Comparison of ENCODE assay signal across 18 mouse cellular contexts in the genomic region with DNA sequence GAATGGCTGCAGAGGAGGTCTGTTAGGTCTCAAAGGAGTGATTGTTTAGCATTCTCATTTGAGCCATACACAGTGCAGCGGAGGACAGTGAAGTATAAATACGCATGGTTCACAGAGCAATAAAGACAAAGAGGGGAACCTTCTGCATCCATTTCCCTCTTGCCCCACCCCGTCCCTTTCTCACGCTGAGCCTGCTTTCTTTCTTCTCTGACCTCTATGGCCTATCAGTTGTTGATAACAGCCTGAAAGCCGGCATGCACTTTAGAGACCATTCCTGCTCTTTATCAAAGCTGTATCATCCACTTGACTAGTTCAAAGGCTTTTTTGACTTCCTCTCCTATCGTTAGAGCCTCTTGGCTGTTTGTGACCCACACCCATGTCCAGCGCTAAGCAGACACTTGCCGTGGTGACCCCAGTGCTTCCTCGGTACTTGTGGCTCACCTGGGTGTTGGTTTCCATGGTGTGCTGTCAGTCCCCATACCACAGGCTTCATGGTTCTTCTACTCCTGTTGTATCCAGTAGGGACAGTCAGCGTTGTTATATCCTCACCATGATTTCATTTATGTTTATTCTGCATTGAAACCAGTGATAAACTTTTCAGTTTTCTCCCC.
DNase-seq lines count a peak whose midpoint lies in the region; ATAC-seq and TF ChIP-seq lines count a peak whose summit lies in the region.
"Had no signal": no experiment of that assay in that cellular context is flagged by ENCODE, and none has a peak within 500 bp of the region (broad histone marks: within the 10 kb centered on the region; RNA-seq: fewer than 3 reads in every experiment).

No protein-coding gene starts in this region.

- TF ChIP-seq EP300 in stomach, postnatal 0 days (optimal IDR thresholded peaks at IDR 0.05) = no peak

- peaks cover 6 to 17% of the 10 kb centered on the region in 2 experiments for H3K4me1 ChIP-seq in heart, embryonic 14.5 days (ENCODE audit: control insufficient read depth in 2 of 2, insufficient read depth in 2 of 2, low read length in 2 of 2)
- H3K4me1 ChIP-seq in stomach, embryonic 15.5 days = no peaks in the 10 kb centered on the region
- H3K4me1 ChIP-seq in stomach, postnatal 0 days (replicated peaks; ENCODE audit: control insufficient read depth, insufficient read depth) = no peaks in the 10 kb centered on the region
- H3K4me1 ChIP-seq in intestine, embryonic 16.5 days (ENCODE audit: control insufficient read depth, insufficient read depth, low read length) = peaks cover 6% of the 10 kb centered on the region
- H3K4me1 ChIP-seq: limb, embryonic 12.5 days; liver, embryonic 12.5 days had no signal

- no peak for ATAC-seq in heart, embryonic 14.5 days (ENCODE audit: insufficient number of reproducible peaks, insufficient read depth, low FRiP score, low read depth)
- no peak for ATAC-seq in stomach, embryonic 15.5 days (ENCODE audit: insufficient read depth, low FRiP score, low read depth)
- no peak for ATAC-seq in stomach, postnatal 0 days (ENCODE audit: low FRiP score, low TSS enrichment)
- peak; percentile 87 for ATAC-seq in intestine, embryonic 16.5 days
- ATAC-seq: forebrain, embryonic 16.5 days; liver, embryonic 12.5 days had no signal

- H3K4me2 ChIP-seq in heart, embryonic 14.5 days (ENCODE audit: low read length) = peak overlapping the region; percentile 46
- H3K4me2 ChIP-seq in stomach, embryonic 15.5 days = no peak overlapping the region
- H3K4me2 ChIP-seq in stomach, postnatal 0 days (replicated peaks; ENCODE audit: low read depth) = no peak overlapping the region
- H3K4me2 ChIP-seq in intestine, embryonic 16.5 days (ENCODE audit: low read depth, low read length) = no peak overlapping the region; the same call in 1 of the 2 replicates
- H3K4me2 ChIP-seq: limb, embryonic 12.5 days; liver, embryonic 12.5 days; lung, embryonic 14.5 days had no signal

- no peak for TF ChIP-seq CTCF in stomach, postnatal 0 days (IDR thresholded peaks at IDR 0.05; ENCODE audit: low read depth)

- no peak overlapping the region for H3K9ac ChIP-seq in heart, embryonic 14.5 days (ENCODE audit: low read length)
- no peak overlapping the region for H3K9ac ChIP-seq in stomach, embryonic 15.5 days
- H3K9ac ChIP-seq in stomach, postnatal 0 days (ENCODE audit: low read length) = no peak overlapping the region
- H3K9ac ChIP-seq in intestine, embryonic 16.5 days (ENCODE audit: low read depth, low read length) = no peak overlapping the region
- H3K9ac ChIP-seq: limb, embryonic 12.5 days; liver, embryonic 12.5 days; lung, embryonic 14.5 days had no signal

- 9% methylated on average over 10 of the region's 10 CpGs for WGBS in heart, embryonic 14.5 days
- 26% methylated on average over 10 of the region's 10 CpGs for WGBS in stomach, embryonic 15.5 days
- WGBS in stomach, postnatal 0 days = 22% methylated on average over 10 of the region's 10 CpGs
- 11% methylated on average over 10 of the region's 10 CpGs for WGBS in intestine, embryonic 16.5 days

- DNase-seq in heart, adult 18-20 months = no peak
- DNase-seq in stomach, postnatal 0 days (ENCODE audit: low spot score) = no peak
- no peak for DNase-seq in frontal cortex, postnatal 14 days (ENCODE audit: low spot score in 2 of 2)
- no peak for DNase-seq in gastrocnemius, postnatal 10 days
- DNase-seq: adrenal gland, adult 8-10 months; cerebellum, adult 9-10 months; kidney, adult 9 months; kidney, postnatal 36 days; lung, embryonic 14.5 days; right cerebral cortex, postnatal 4 days; thymus, postnatal 25 days had no signal

- H3K27ac ChIP-seq in heart, embryonic 14.5 days (replicated peaks in 1 of 2; ENCODE audit: control insufficient read depth in 1 of 2, insufficient read depth in 1 of 2, low read depth in 2 of 2, low read length in 2 of 2) = no peak overlapping the region
- peak overlapping the region; percentile 45; the same call in 1 of the 2 replicates for H3K27ac ChIP-seq in stomach, embryonic 15.5 days
- no peak overlapping the region for H3K27ac ChIP-seq in stomach, postnatal 0 days (replicated peaks)
- H3K27ac ChIP-seq in intestine, embryonic 16.5 days (ENCODE audit: low read length) = no peak overlapping the region
- H3K27ac ChIP-seq: limb, embryonic 12.5 days; liver, embryonic 12.5 days; midbrain, embryonic 10.5 days had no signal

- no peaks in the 10 kb centered on the region for H3K36me3 ChIP-seq in heart, embryonic 14.5 days (ENCODE audit: control insufficient read depth, insufficient read depth, low read length)
- H3K36me3 ChIP-seq in stomach, embryonic 15.5 days = no peaks in the 10 kb centered on the region
- H3K36me3 ChIP-seq in stomach, postnatal 0 days (ENCODE audit: control insufficient read depth, insufficient read depth, low read length) = no peaks in the 10 kb centered on the region
- no peaks in the 10 kb centered on the region for H3K36me3 ChIP-seq in intestine, embryonic 16.5 days (ENCODE audit: control insufficient read depth, insufficient read depth, low read length)
- H3K36me3 ChIP-seq: limb, embryonic 12.5 days; liver, embryonic 12.5 days; midbrain, embryonic 10.5 days had no signal

- H3K27me3 ChIP-seq in heart, embryonic 14.5 days (ENCODE audit: control insufficient read depth, insufficient read depth, low read length) = no peaks in the 10 kb centered on the region
- H3K27me3 ChIP-seq in stomach, embryonic 15.5 days (replicated peaks) = no peaks in the 10 kb centered on the region
- no peaks in the 10 kb centered on the region for H3K27me3 ChIP-seq in stomach, postnatal 0 days (ENCODE audit: control insufficient read depth, insufficient read depth, low read length)
- no peaks in the 10 kb centered on the region for H3K27me3 ChIP-seq in intestine, embryonic 16.5 days (replicated peaks; ENCODE audit: control insufficient read depth, insufficient read depth, low read length)
- H3K27me3 ChIP-seq: limb, embryonic 12.5 days; liver, embryonic 12.5 days had no signal

- no peak overlapping the region for H3K4me3 ChIP-seq in heart, embryonic 14.5 days (ENCODE audit: control insufficient read depth in 1 of 2, insufficient read depth in 1 of 2, low read depth in 1 of 2, low read length in 2 of 2)
- H3K4me3 ChIP-seq in stomach, embryonic 15.5 days (replicated peaks) = no peak overlapping the region
- no peak overlapping the region for H3K4me3 ChIP-seq in stomach, postnatal 0 days (ENCODE audit: low read depth, low read length)
- H3K4me3 ChIP-seq in intestine, embryonic 16.5 days (ENCODE audit: low read length) = no peak overlapping the region
- H3K4me3 ChIP-seq: limb, embryonic 12.5 days; liver, embryonic 12.5 days; midbrain, embryonic 10.5 days had no signal

- H3K9me3 ChIP-seq in heart, embryonic 14.5 days (ENCODE audit: control insufficient read depth, low read length) = no peaks in the 10 kb centered on the region
- no peaks in the 10 kb centered on the region for H3K9me3 ChIP-seq in stomach, embryonic 15.5 days
- no peaks in the 10 kb centered on the region for H3K9me3 ChIP-seq in stomach, postnatal 0 days (ENCODE audit: control insufficient read depth, low read length)
- no peaks in the 10 kb centered on the region for H3K9me3 ChIP-seq in intestine, embryonic 16.5 days (ENCODE audit: control insufficient read depth, low read length)
- H3K9me3 ChIP-seq: limb, embryonic 12.5 days; liver, embryonic 12.5 days; midbrain, embryonic 10.5 days had no signal
